Mouse (Mus musculus) lung, postnatal 0 days (tissue): ENCODE measurements around the gene Larp4. TPM values are rescaled to one million over a fixed set of nuclear protein-coding genes. Genes with fewer than 3 reads are reported as not detected.
"Not testable (repeated sequence)": the region's sequence is repeated elsewhere in the genome, so short reads cannot be mapped to it uniquely, and the experiment has no call there.

Experiments
- ATAC-seq: fragments of 200-750 bp; cut with Nextera tagmentation; 2 replicates; pipeline ENCODE4 v1.8.0; 2017; ENCODE audit warnings: moderate library complexity
- DNase-seq: peaks from one replicate; pipeline ENCODE4 v3.0.0-alpha.2; 2016; ENCODE audit warnings: low spot score
- H3K27ac ChIP-seq: fragments of 300-500 bp; sonication (generic); 2 replicates; pipeline ENCODE4 v1.5.1; 2014; ENCODE audit warnings: antibody characterized with exemption, mild to moderate bottlenecking, low read length, mixed read lengths
- H3K27me3 ChIP-seq: fragments of 300-500 bp; sonication (generic); replicated peaks from 2 replicates; pipeline ENCODE4 v1.6.1; 2014; ENCODE audit warnings: low read length, mixed read lengths; ENCODE audit not compliant: insufficient read depth
- H3K36me3 ChIP-seq: fragments of 300-500 bp; sonication (generic); 2 replicates; pipeline ENCODE4 v1.6.1; 2014; ENCODE audit warnings: low read length, mixed read lengths; ENCODE audit not compliant: insufficient read depth
- H3K4me1 ChIP-seq: fragments of 300-500 bp; sonication (generic); 2 replicates; pipeline ENCODE4 v1.6.1; 2014; ENCODE audit warnings: antibody characterized with exemption, low read depth, low read length, mixed read lengths; ENCODE audit not compliant: insufficient read depth
- H3K4me2 ChIP-seq: fragments of 300-500 bp; sonication (generic); replicated peaks from 2 replicates; pipeline ENCODE4 v1.6.1; 2014; ENCODE audit warnings: low read depth, mild to moderate bottlenecking, low read length, moderate library complexity, mixed read lengths
- H3K4me3 ChIP-seq: fragments of 300-500 bp; sonication (generic); 2 replicates; pipeline ENCODE4 v1.5.1; 2014; ENCODE audit warnings: low read depth, low read length
- H3K9ac ChIP-seq: fragments of 300-500 bp; sonication (generic); replicated peaks from 2 replicates; pipeline ENCODE4 v1.6.1; 2014; ENCODE audit warnings: low read depth, mild to moderate bottlenecking
- H3K9me3 ChIP-seq: fragments of 300-500 bp; sonication (generic); 2 replicates; pipeline ENCODE4 v1.6.1; 2016; ENCODE audit warnings: low read length, mixed read lengths
- CTCF ChIP-seq: IDR thresholded peaks from 2 replicates; pipeline ENCODE4 v1.5.1; 2016; ENCODE audit warnings: antibody characterized with exemption, mild to moderate bottlenecking
- EP300 ChIP-seq: IDR thresholded peaks from 2 replicates; pipeline ENCODE4 v1.6.1; 2016; ENCODE audit warnings: antibody characterized with exemption, mild to moderate bottlenecking, control low read depth
- WGBS: fragments of 180-500 bp; shearing (Covaris S2); extraction: QIAGEN DNeasy Blood & Tissue Kit; methylation state at CpG from one replicate; pipeline ENCODE4 v1.1.7; 2014; 5-methylcytosine and 5-hydroxymethylcytosine counted together
- polyA plus RNA-seq: library from polyadenylated mRNA; unstranded; fragments of >200 nt; fragmentation: Nextera tagmentation; extraction: Ambion mirVana; gene quantifications from 2 replicates; pipeline ENCODE4 v1.2.1, GENCODE M21; 2015

Gene Larp4
- 20.4 and 22.8 TPM in 2 replicates for polyA plus RNA-seq

DNA sequence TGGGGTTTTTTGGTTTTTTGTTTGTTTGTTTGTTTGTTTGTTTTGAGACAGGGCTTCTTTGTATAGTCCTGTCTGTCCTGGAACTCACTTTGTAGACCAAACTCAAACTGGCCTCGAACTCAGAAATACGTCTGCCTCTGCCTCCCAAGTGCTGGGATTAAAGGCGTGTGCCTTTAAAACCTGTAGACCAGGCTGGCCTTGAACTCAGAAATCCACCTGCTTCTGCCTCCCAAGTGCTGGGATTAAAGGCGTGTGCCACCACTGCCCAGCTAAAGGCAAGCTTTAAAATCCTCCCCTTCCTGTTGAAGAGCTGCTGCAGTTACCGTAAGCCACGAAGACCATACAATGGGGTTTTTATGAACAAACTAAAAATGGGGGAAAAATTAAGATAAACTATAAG is at the start of gene Larp4:
Gene Larp4, plus strand, starts transcription at position 301 of the 400 bp plus-strand sequence.
- not testable (repeated sequence) for H3K9ac ChIP-seq, H3K27me3 ChIP-seq, H3K4me2 ChIP-seq, H3K4me3 ChIP-seq, H3K4me1 ChIP-seq, H3K9me3 ChIP-seq, DNase-seq, H3K36me3 ChIP-seq, ATAC-seq
- 82% methylated on average over 6 of the region's 6 CpGs for WGBS
- peak within 1 kb of the TSS; percentile 35; the same call in 1 of the 2 replicates for H3K27ac ChIP-seq

DNA sequence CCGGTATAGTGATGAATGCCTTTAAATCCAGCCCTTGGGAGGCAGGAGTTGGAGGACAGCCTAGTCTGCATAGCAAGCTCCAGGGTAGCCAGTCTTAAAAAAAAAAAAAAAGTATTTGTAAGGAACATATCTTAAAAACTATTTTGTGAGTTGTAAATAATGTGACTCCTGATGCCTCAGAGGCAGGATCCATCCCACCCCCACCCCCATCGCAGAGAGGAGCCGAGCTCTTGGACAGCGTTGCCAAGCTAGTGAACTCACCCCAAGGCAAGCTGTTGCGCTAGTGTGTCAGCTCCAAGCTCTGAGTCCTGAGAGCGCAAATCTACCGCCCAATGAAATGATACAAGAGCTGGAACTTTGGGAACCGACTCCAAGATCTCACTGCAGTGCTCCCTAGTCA is 38.6 kb upstream of the Larp4 start:
- WGBS = 56% methylated on average over 8 of the region's 8 CpGs
- ATAC-seq (peak; percentile 48; the same call in 1 of the 2 replicates), DNase-seq (peak; percentile 39)
- no peak overlapping the region for H3K27ac ChIP-seq
- H3K9ac ChIP-seq = no peak overlapping the region
- TF ChIP-seq EP300 = no peak
- no peak for TF ChIP-seq CTCF
- H3K4me3 ChIP-seq = no peak overlapping the region
- no peaks in the 10 kb centered on the region for H3K4me1 ChIP-seq
- H3K36me3 ChIP-seq = no peaks in the 10 kb centered on the region
- H3K9me3 ChIP-seq = no peaks in the 10 kb centered on the region
- no peaks in the 10 kb centered on the region for H3K27me3 ChIP-seq
- H3K4me2 ChIP-seq = no peak overlapping the region

DNA sequence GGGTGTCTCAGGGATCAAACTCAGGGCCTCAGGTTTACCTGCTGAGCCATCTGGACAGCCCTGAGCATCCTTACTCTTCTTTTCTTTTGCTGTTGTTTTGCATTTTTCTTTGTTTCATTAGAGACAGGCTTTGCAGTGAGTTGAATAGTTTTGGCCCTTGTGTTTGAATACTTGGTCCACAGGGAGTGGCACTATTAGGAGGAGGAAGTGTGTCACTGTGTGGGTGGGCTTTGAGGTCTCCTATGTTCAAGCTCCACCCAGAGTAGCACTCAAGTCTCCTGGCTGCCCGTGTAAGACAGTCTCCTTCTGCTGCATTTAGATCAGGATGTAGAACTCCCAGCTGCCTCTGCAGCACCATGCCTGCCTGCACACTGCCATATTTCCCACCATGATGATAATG is 35.4 kb upstream of the Larp4 start:
- DNase-seq (no peak), ATAC-seq (no peak)
- Histone ChIP-seq H3K4me1 (no peaks in the 10 kb centered on the region), H3K9me3 (no peaks in the 10 kb centered on the region), H3K36me3 (no peaks in the 10 kb centered on the region), H3K4me2 (no peak overlapping the region), H3K27ac (no peak overlapping the region), H3K4me3 (no peak overlapping the region), H3K9ac (no peak overlapping the region), H3K27me3 (no peaks in the 10 kb centered on the region)
- TF ChIP-seq EP300 (no peak), CTCF (no peak)
- WGBS = 39% methylated on average over 1 of the region's 1 CpGs

- Histone ChIP-seq H3K27ac (no peak overlapping the region), H3K4me3 (no peak overlapping the region), H3K4me2 (no peak overlapping the region), H3K4me1 (no peaks in the 10 kb centered on the region), H3K9me3 (no peaks in the 10 kb centered on the region), H3K36me3 (no peaks in the 10 kb centered on the region), H3K27me3 (no peaks in the 10 kb centered on the region), H3K9ac (no peak overlapping the region)
- WGBS = 82% methylated on average over 3 of the region's 3 CpGs
- no peak for ATAC-seq
- no peak for DNase-seq
- no peak for TF ChIP-seq CTCF
- no peak for TF ChIP-seq EP300
Observed at GRCm38 (mm10) chr15:99936659-99937058, 33.2 kb upstream of the Larp4 start.

DNA sequence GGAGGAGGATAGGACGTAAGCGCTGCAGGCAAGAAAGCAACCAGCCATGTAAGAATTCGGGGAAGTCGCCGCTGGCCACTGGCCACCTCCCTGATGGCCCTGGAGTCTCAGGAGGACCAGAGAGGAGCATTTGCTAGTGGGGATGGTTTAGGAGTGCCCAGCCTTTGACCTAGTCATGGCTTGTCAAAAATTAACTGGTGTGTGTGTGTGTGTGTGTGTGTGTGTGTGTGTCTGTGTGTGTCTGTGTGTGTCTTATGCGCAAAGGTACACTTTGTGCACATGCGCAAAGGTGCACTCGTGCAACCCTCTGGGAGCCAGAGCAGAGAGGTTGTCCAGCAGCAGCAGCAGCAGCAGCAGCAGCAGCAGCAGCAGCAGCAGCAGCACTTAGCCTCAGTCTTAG is 32.0 kb upstream of the Larp4 start:
- DNase-seq (no peak), ATAC-seq (no peak)
- no peaks in the 10 kb centered on the region for H3K27me3 ChIP-seq
- TF ChIP-seq EP300 = no peak
- no peak for TF ChIP-seq CTCF
- no peaks in the 10 kb centered on the region for H3K4me1 ChIP-seq
- no peak overlapping the region for H3K4me2 ChIP-seq
- no peak overlapping the region for H3K9ac ChIP-seq
- no peaks in the 10 kb centered on the region for H3K9me3 ChIP-seq
- H3K27ac ChIP-seq = no peak overlapping the region
- no peaks in the 10 kb centered on the region for H3K36me3 ChIP-seq
- no peak overlapping the region for H3K4me3 ChIP-seq
- WGBS = 83% methylated on average over 8 of the region's 8 CpGs

DNA sequence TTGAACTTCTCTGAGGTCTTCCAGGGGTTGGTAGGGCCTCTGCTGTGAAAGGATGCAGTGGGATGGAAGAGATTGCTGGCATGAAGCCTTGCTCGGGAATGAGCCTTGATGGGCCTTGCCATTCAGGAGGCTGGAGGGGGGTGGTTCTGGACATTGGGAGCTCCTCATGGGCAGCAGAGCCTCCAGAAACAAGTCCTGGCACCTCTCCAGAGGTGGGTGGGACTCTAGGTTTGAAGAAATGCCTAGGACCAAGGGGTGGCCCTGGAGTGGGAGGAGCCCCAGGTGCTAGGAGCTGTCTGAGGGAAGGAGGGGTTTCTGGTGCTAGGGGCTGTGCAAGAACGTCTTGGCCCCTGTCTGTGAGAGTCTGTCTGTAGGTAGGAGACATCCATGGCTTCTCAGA is 29.4 kb upstream of the Larp4 start:
- Histone ChIP-seq H3K4me2 (no peak overlapping the region), H3K27ac (no peak overlapping the region), H3K27me3 (no peaks in the 10 kb centered on the region), H3K36me3 (no peaks in the 10 kb centered on the region), H3K9me3 (no peaks in the 10 kb centered on the region), H3K9ac (no peak overlapping the region), H3K4me1 (no peaks in the 10 kb centered on the region), H3K4me3 (no peak overlapping the region)
- TF ChIP-seq EP300 (no peak), CTCF (no peak)
- ATAC-seq (no peak), DNase-seq (no peak)
- WGBS = 49% methylated on average over 2 of the region's 2 CpGs

- H3K9ac ChIP-seq = no peak overlapping the region
- H3K27ac ChIP-seq = no peak overlapping the region
- H3K27me3 ChIP-seq = no peaks in the 10 kb centered on the region
- TF ChIP-seq EP300 = no peak
- TF ChIP-seq CTCF = no peak
- no peak overlapping the region for H3K4me3 ChIP-seq
- H3K36me3 ChIP-seq = no peaks in the 10 kb centered on the region
- H3K4me2 ChIP-seq = no peak overlapping the region
- H3K9me3 ChIP-seq = no peaks in the 10 kb centered on the region
- ATAC-seq (no peak), DNase-seq (no peak)
- H3K4me1 ChIP-seq = no peaks in the 10 kb centered on the region
- 79% methylated on average over 4 of the region's 4 CpGs for WGBS
Observed at GRCm38 (mm10) chr15:99940970-99941630, 28.8 kb upstream of the Larp4 start.
